Mouse (Mus musculus): ENCODE data around the gene Cacna1d. TPM values are rescaled to one million over a fixed set of nuclear protein-coding genes. Genes with fewer than 3 reads are reported as not detected.

Cacna1d gene
- polyA plus RNA-seq, 1 experiment from 2014 or later, result 4.3 TPM

- H3K27me3 ChIP-seq (replicated peaks; ENCODE audit: control insufficient read depth, insufficient read depth, low read length), result no peaks in the 10 kb centered on the region
- no peak for ATAC-seq
- no peak for DNase-seq (ENCODE audit: low spot score)
- H3K4me2 ChIP-seq (ENCODE audit: low read length), result no peak overlapping the region
- H3K36me3 ChIP-seq (ENCODE audit: control insufficient read depth, insufficient read depth, low read length), result no peaks in the 10 kb centered on the region
- H3K9ac ChIP-seq (ENCODE audit: low read length), result no peak overlapping the region
- H3K27ac ChIP-seq (ENCODE audit: low read depth, low read length), result no peak overlapping the region
- no peaks in the 10 kb centered on the region for H3K9me3 ChIP-seq (replicated peaks; ENCODE audit: control insufficient read depth, low read length)
- 73% methylated on average over 3 of the region's 3 CpGs for WGBS
- H3K4me1 ChIP-seq (ENCODE audit: control insufficient read depth, insufficient read depth, low read length), result no peaks in the 10 kb centered on the region
- no peak overlapping the region for H3K4me3 ChIP-seq (ENCODE audit: low read depth, low read length)
Measured at GRCm38 (mm10) chr14:30340140-30340539, 151.1 kb downstream of the Cacna1d start.

GRCm38 (mm10) chr14:30331856-30332255 lies 159.4 kb downstream of the Cacna1d start:
- Histone ChIP-seq H3K36me3 (ENCODE audit: control insufficient read depth, insufficient read depth, low read length) (no peaks in the 10 kb centered on the region), H3K9ac (ENCODE audit: low read length) (no peak overlapping the region), H3K4me2 (ENCODE audit: low read length) (no peak overlapping the region), H3K4me3 (ENCODE audit: low read depth, low read length) (no peak overlapping the region), H3K27ac (ENCODE audit: low read depth, low read length) (no peak overlapping the region), H3K27me3 (replicated peaks; ENCODE audit: control insufficient read depth, insufficient read depth, low read length) (no peaks in the 10 kb centered on the region), H3K9me3 (replicated peaks; ENCODE audit: control insufficient read depth, low read length) (no peaks in the 10 kb centered on the region), H3K4me1 (ENCODE audit: control insufficient read depth, insufficient read depth, low read length) (no peaks in the 10 kb centered on the region)
- WGBS, result 79% methylated on average over 1 of the region's 1 CpGs
- no peak for ATAC-seq
- DNase-seq (ENCODE audit: low spot score), result no peak

DNA sequence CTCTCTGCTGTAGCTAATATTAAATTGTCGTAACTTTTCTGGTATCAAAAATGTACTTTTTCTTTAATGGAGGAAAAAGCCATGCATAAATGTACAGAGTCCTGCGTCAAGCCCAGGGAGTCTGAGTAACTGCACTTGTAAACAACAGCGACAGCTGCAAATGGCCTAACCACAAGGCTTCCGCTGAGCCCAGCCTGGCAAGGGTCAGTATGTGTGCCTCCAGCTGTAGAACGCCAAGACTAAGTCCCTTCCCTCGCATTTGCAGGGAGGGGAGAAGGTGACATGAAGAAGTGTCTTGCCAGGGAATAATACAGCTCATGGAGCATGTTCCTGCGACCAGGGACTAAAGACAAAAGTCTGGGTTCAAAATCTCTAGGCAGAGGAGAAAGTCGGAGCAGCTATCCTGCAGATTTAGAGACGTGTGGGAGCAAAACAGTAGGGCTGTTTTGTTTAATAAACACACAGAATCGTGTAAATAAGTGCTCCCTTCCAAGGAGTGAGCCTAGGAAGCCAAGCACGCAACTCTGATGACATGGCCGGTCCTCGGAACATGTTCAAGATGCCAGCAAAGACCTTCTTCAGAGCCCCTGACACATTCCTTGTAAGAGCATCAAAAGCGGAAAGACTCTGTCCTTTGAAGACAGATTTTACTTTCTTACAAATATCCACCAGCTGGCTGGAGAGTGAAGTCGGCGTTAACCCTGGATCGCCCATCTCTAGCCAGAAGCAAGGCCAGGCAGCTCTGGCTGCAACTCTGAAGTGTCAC lies 160.7 kb downstream of the Cacna1d start:
- no peak overlapping the region for H3K27ac ChIP-seq (ENCODE audit: low read depth, low read length)
- H3K9ac ChIP-seq (ENCODE audit: low read length), result no peak overlapping the region
- WGBS, result 85% methylated on average over 17 of the region's 17 CpGs
- no peaks in the 10 kb centered on the region for H3K27me3 ChIP-seq (replicated peaks; ENCODE audit: control insufficient read depth, insufficient read depth, low read length)
- H3K4me1 ChIP-seq (ENCODE audit: control insufficient read depth, insufficient read depth, low read length), result no peaks in the 10 kb centered on the region
- no peak for DNase-seq (ENCODE audit: low spot score)
- H3K9me3 ChIP-seq (replicated peaks; ENCODE audit: control insufficient read depth, low read length), result no peaks in the 10 kb centered on the region
- H3K4me3 ChIP-seq (ENCODE audit: low read depth, low read length), result no peak overlapping the region
- H3K36me3 ChIP-seq (ENCODE audit: control insufficient read depth, insufficient read depth, low read length), result no peaks in the 10 kb centered on the region
- no peak for ATAC-seq
- H3K4me2 ChIP-seq (ENCODE audit: low read length), result no peak overlapping the region

DNA sequence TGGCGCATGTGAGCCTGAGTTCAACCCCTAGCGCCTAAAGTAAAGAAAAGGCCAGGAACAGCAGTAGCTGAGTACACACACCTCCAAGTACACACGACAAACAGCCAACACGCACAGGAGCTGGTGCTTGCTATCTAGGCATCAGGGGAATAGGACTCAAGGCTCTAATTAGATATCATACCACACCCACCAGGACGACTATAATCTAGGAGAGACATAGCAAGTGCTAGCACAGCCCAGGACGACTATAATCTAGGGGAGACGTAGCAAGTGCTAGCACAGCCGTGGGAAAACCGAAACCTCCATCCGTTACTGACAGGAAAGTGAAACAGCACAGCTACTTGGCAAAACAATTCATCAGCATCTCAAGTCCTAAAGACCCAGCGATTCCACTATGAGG lies 162.1 kb downstream of the Cacna1d start:
- H3K4me1 ChIP-seq (ENCODE audit: control insufficient read depth, insufficient read depth, low read length), result no peaks in the 10 kb centered on the region
- no peak overlapping the region for H3K4me3 ChIP-seq (ENCODE audit: low read depth, low read length)
- H3K9ac ChIP-seq (ENCODE audit: low read length), result no peak overlapping the region
- H3K4me2 ChIP-seq (ENCODE audit: low read length), result no peak overlapping the region
- no peaks in the 10 kb centered on the region for H3K9me3 ChIP-seq (replicated peaks; ENCODE audit: control insufficient read depth, low read length)
- ATAC-seq (no peak), DNase-seq (ENCODE audit: low spot score) (no peak)
- no peaks in the 10 kb centered on the region for H3K36me3 ChIP-seq (ENCODE audit: control insufficient read depth, insufficient read depth, low read length)
- no peak overlapping the region for H3K27ac ChIP-seq (ENCODE audit: low read depth, low read length)
- WGBS, result 85% methylated on average over 11 of the region's 11 CpGs
- no peaks in the 10 kb centered on the region for H3K27me3 ChIP-seq (replicated peaks; ENCODE audit: control insufficient read depth, insufficient read depth, low read length)

DNA sequence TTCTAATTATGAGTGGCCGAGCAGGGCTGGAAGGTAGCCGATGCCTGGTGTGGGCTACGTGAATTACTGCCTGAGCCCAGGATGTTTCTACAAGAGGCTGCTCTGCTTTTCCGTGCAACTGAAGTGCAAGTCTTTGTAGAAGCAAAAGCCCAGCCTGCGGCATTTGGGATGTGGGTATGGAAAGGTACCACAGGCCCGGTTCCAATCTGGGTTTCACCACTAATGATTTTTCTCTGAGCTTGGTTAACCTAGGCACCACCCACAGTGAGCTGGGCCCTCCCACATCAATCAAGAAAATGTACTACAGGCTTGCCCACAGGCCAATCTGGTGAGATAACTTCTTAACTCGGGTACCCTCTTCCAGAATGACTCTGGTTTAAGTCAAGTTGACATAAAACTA lies 163.8 kb downstream of the Cacna1d start:
- H3K4me2 ChIP-seq (ENCODE audit: low read length), result no peak overlapping the region
- H3K27me3 ChIP-seq (replicated peaks; ENCODE audit: control insufficient read depth, insufficient read depth, low read length), result no peaks in the 10 kb centered on the region
- no peaks in the 10 kb centered on the region for H3K36me3 ChIP-seq (ENCODE audit: control insufficient read depth, insufficient read depth, low read length)
- no peak overlapping the region for H3K27ac ChIP-seq (ENCODE audit: low read depth, low read length)
- DNase-seq (ENCODE audit: low spot score), result no peak
- H3K4me1 ChIP-seq (ENCODE audit: control insufficient read depth, insufficient read depth, low read length), result no peaks in the 10 kb centered on the region
- H3K4me3 ChIP-seq (ENCODE audit: low read depth, low read length), result no peak overlapping the region
- H3K9me3 ChIP-seq (replicated peaks; ENCODE audit: control insufficient read depth, low read length), result no peaks in the 10 kb centered on the region
- no peak for ATAC-seq
- WGBS, result 44% methylated on average over 7 of the region's 7 CpGs
- H3K9ac ChIP-seq (ENCODE audit: low read length), result no peak overlapping the region

- no peak overlapping the region for H3K4me3 ChIP-seq (ENCODE audit: low read depth, low read length)
- H3K9ac ChIP-seq (ENCODE audit: low read length), result no peak overlapping the region
- ATAC-seq (no peak), DNase-seq (ENCODE audit: low spot score) (no peak)
- H3K4me2 ChIP-seq (ENCODE audit: low read length), result no peak overlapping the region
- H3K4me1 ChIP-seq (ENCODE audit: control insufficient read depth, insufficient read depth, low read length), result no peaks in the 10 kb centered on the region
- H3K27ac ChIP-seq (ENCODE audit: low read depth, low read length), result no peak overlapping the region
- H3K9me3 ChIP-seq (replicated peaks; ENCODE audit: control insufficient read depth, low read length), result no peaks in the 10 kb centered on the region
- no peaks in the 10 kb centered on the region for H3K27me3 ChIP-seq (replicated peaks; ENCODE audit: control insufficient read depth, insufficient read depth, low read length)
- no peaks in the 10 kb centered on the region for H3K36me3 ChIP-seq (ENCODE audit: control insufficient read depth, insufficient read depth, low read length)
- 44% methylated on average over 8 of the region's 8 CpGs for WGBS
Measured at GRCm38 (mm10) chr14:30327051-30327450, 164.2 kb downstream of the Cacna1d start.

- Histone ChIP-seq H3K27me3 (replicated peaks; ENCODE audit: control insufficient read depth, insufficient read depth, low read length) (no peaks in the 10 kb centered on the region), H3K4me1 (ENCODE audit: control insufficient read depth, insufficient read depth, low read length) (no peaks in the 10 kb centered on the region), H3K36me3 (ENCODE audit: control insufficient read depth, insufficient read depth, low read length) (no peaks in the 10 kb centered on the region), H3K4me2 (ENCODE audit: low read length) (no peak overlapping the region), H3K27ac (ENCODE audit: low read depth, low read length) (no peak overlapping the region), H3K9me3 (replicated peaks; ENCODE audit: control insufficient read depth, low read length) (no peaks in the 10 kb centered on the region), H3K9ac (ENCODE audit: low read length) (no peak overlapping the region), H3K4me3 (ENCODE audit: low read depth, low read length) (no peak overlapping the region)
- ATAC-seq (no peak), DNase-seq (ENCODE audit: low spot score) (no peak)
- 83% methylated on average over 4 of the region's 4 CpGs for WGBS
Measured at GRCm38 (mm10) chr14:30326226-30326625, 165.0 kb downstream of the Cacna1d start.

DNA sequence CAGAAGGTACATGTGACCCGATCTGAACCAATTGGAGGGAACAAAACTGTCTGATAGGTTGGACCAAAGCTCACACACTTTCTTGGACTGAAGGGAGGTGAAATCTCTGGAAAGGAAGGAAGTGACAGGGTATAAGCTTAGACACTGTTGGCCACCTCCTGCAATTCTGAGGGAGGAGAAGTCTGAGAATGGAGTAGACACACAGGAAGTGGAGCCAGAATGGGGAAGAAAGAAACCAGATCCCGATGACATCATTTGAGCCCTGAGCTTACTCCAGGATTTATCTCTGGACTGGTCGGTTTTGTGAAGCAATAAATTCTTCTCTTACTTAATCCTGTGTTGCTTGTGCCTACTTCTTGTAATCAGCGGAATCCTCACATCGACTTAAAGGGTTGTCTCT lies 166.3 kb downstream of the Cacna1d start:
- WGBS, result 94% methylated on average over 5 of the region's 5 CpGs
- H3K4me1 ChIP-seq (ENCODE audit: control insufficient read depth, insufficient read depth, low read length), result no peaks in the 10 kb centered on the region
- no peak for ATAC-seq
- H3K4me3 ChIP-seq (ENCODE audit: low read depth, low read length), result no peak overlapping the region
- H3K36me3 ChIP-seq (ENCODE audit: control insufficient read depth, insufficient read depth, low read length), result no peaks in the 10 kb centered on the region
- no peaks in the 10 kb centered on the region for H3K27me3 ChIP-seq (replicated peaks; ENCODE audit: control insufficient read depth, insufficient read depth, low read length)
- no peak overlapping the region for H3K9ac ChIP-seq (ENCODE audit: low read length)
- H3K9me3 ChIP-seq (replicated peaks; ENCODE audit: control insufficient read depth, low read length), result no peaks in the 10 kb centered on the region
- H3K27ac ChIP-seq (ENCODE audit: low read depth, low read length), result no peak overlapping the region
- no peak for DNase-seq (ENCODE audit: low spot score)
- no peak overlapping the region for H3K4me2 ChIP-seq (ENCODE audit: low read length)

GRCm38 (mm10) chr14:30318715-30319437 lies 172.4 kb downstream of the Cacna1d start:
- H3K4me3 ChIP-seq (ENCODE audit: low read depth, low read length), result no peak overlapping the region
- H3K4me2 ChIP-seq (ENCODE audit: low read length), result no peak overlapping the region
- DNase-seq (ENCODE audit: low spot score), result no peak
- ATAC-seq, result no peak
- no peaks in the 10 kb centered on the region for H3K4me1 ChIP-seq (ENCODE audit: control insufficient read depth, insufficient read depth, low read length)
- H3K9me3 ChIP-seq (replicated peaks; ENCODE audit: control insufficient read depth, low read length), result no peaks in the 10 kb centered on the region
- no peaks in the 10 kb centered on the region for H3K36me3 ChIP-seq (ENCODE audit: control insufficient read depth, insufficient read depth, low read length)
- H3K27me3 ChIP-seq (replicated peaks; ENCODE audit: control insufficient read depth, insufficient read depth, low read length), result no peaks in the 10 kb centered on the region
- H3K9ac ChIP-seq (ENCODE audit: low read length), result no peak overlapping the region
- no peak overlapping the region for H3K27ac ChIP-seq (ENCODE audit: low read depth, low read length)
- WGBS, result 92% methylated on average over 9 of the region's 9 CpGs
